Mouse (Mus musculus) heart, adult 2 months (tissue): ENCODE results near the gene Krtap10-4.

Experiments used
- CTCF ChIP-seq: fragments of 200-600 bp; IDR thresholded peaks from 2 replicates; pipeline ENCODE4 v1.8.1; 2022; ENCODE audit warnings: antibody characterized with exemption, mild to moderate bottlenecking, moderate library complexity
- EP300 ChIP-seq: fragments of 200-500 bp; IDR thresholded peaks from 2 replicates; pipeline ENCODE4 v1.6.1; 2011; ENCODE audit warnings: low read depth, low read length, control low read depth; ENCODE audit not compliant: insufficient read depth

- no peak for TF ChIP-seq CTCF
- no peak for TF ChIP-seq EP300
Measured at GRCm38 (mm10) chr10:77839006-77839405, 12.1 kb upstream of the Krtap10-4 start.
